Mouse (Mus musculus) hindbrain, embryonic 11.5 days (tissue): Measurements from ENCODE around the gene BC030499. TPM values are rescaled to one million over a fixed set of nuclear protein-coding genes. Genes with fewer than 3 reads are reported as not detected.

ENCODE experiments used
- polyA plus RNA-seq: library from polyadenylated mRNA; unstranded; fragments of >200 nt; fragmentation: Nextera tagmentation; extraction: Ambion mirVana; gene quantifications from 2 replicates; pipeline ENCODE4 v1.2.1, GENCODE M21; 2014

Gene BC030499
- polyA plus RNA-seq, 1 experiment from 2014 or later = 0.20 TPM

Other genes with a start within 250 kb of the BC030499 start
- 31.9 and 37.2 TPM in 2 replicates for gene Eral1, start 210.5 kb upstream of the BC030499 start, polyA plus RNA-seq
- gene Fam222b, start 196.2 kb upstream of the BC030499 start, polyA plus RNA-seq = 24.3 and 24.4 TPM in 2 replicates
- 73.6 and 92.0 TPM in 2 replicates for gene Traf4, start 125.3 kb upstream of the BC030499 start, polyA plus RNA-seq
- 5.2 and 7.0 TPM in 2 replicates for gene Nek8, start 114.2 kb upstream of the BC030499 start, polyA plus RNA-seq
- gene Tlcd1, start 114.1 kb upstream of the BC030499 start, polyA plus RNA-seq = 6.8 and 9.5 TPM in 2 replicates
- 1,168 and 1,191 TPM in 2 replicates for gene Rpl23a, start 107.3 kb upstream of the BC030499 start, polyA plus RNA-seq
- gene Rab34, start 102.4 kb upstream of the BC030499 start, polyA plus RNA-seq = 57.7 and 69.3 TPM in 2 replicates
- gene Proca1, start 97.4 kb upstream of the BC030499 start, polyA plus RNA-seq = 1.0 and 1.2 TPM in 2 replicates
- 60.6 and 60.8 TPM in 2 replicates for gene Sdf2, start 45.1 kb upstream of the BC030499 start, polyA plus RNA-seq
- gene Supt6, start 44.9 kb upstream of the BC030499 start, polyA plus RNA-seq = 26.1 and 26.2 TPM in 2 replicates
- gene 2610507B11Rik, start 29.1 kb upstream of the BC030499 start, polyA plus RNA-seq = 65.4 and 94.5 TPM in 2 replicates
- 48.3 and 52.2 TPM in 2 replicates for gene Spag5, start 10.7 kb downstream of the BC030499 start, polyA plus RNA-seq
- 2.7 and 3.3 TPM in 2 replicates for gene Aldoc, start 32.1 kb downstream of the BC030499 start, polyA plus RNA-seq
- 49.4 and 54.2 TPM in 2 replicates for gene Pigs, start 37.6 kb downstream of the BC030499 start, polyA plus RNA-seq
- 66.2 and 73.1 TPM in 2 replicates for gene Unc119, start 52.6 kb downstream of the BC030499 start, polyA plus RNA-seq
- 0.05 TPM in 1 of 2 replicates, not detected in the other for gene Foxn1, start 95.7 kb downstream of the BC030499 start, polyA plus RNA-seq
- gene Slc13a2, start 131.4 kb downstream of the BC030499 start, polyA plus RNA-seq = not detected in 2 replicates
- 14.5 and 15.9 TPM in 2 replicates for gene Slc46a1, start 174.9 kb downstream of the BC030499 start, polyA plus RNA-seq
- 16.3 and 17.5 TPM in 2 replicates for gene Sarm1, start 206.9 kb downstream of the BC030499 start, polyA plus RNA-seq
- gene Vtn, start 208.2 kb downstream of the BC030499 start, polyA plus RNA-seq = 95.4 and 129 TPM in 2 replicates
- gene Sebox, start 212.6 kb downstream of the BC030499 start, polyA plus RNA-seq = not detected in 2 replicates
- gene Tmem199, start 221.3 kb downstream of the BC030499 start, polyA plus RNA-seq = 91.3 and 95.8 TPM in 2 replicates
- gene Poldip2, start 221.4 kb downstream of the BC030499 start, polyA plus RNA-seq = 131 and 144 TPM in 2 replicates
- 63.3 and 66.5 TPM in 2 replicates for gene Tnfaip1, start 245.5 kb downstream of the BC030499 start, polyA plus RNA-seq
- 107 and 111 TPM in 2 replicates for gene Ift20, start 245.5 kb downstream of the BC030499 start, polyA plus RNA-seq